Mouse (Mus musculus) left cerebral cortex, adult 2 months (tissue): ENCODE measurements around the gene Apol7e. TPM values are rescaled to one million over a fixed set of nuclear protein-coding genes. Genes with fewer than 3 reads are reported as not detected.
"Not testable (repeated sequence)": the region's sequence is repeated elsewhere in the genome, so short reads cannot be mapped to it uniquely, and the experiment has no call there.

ENCODE experiments used
- DNase-seq, 2 experiments: peaks; one replicate each; pipeline ENCODE4 v3.0.0; 2021 to 2022; ENCODE audit warnings: low spot score in 2 of 2, mixed read lengths in 1 of 2; ENCODE audit errors: extremely low spot score in 1 of 2
- H3K27ac ChIP-seq: fragments of 200-600 bp; 2 replicates; pipeline ENCODE4 v1.8.1; 2022
- H3K4me3 ChIP-seq: fragments of 200-600 bp; 2 replicates; pipeline ENCODE4 v1.8.1; 2022
- CTCF ChIP-seq: fragments of 200-600 bp; IDR thresholded peaks from 2 replicates; pipeline ENCODE4 v1.8.1; 2022; ENCODE audit warnings: antibody characterized with exemption, mild to moderate bottlenecking, moderate library complexity
- intact Hi-C: fragments of 180-260 bp; cut with DNase I; formaldehyde crosslinking; loops from one replicate; pipeline ENCODE4 v1.15.1; 2025
- total RNA-seq, 2 experiments: library from RNA; stranded (reverse); gene quantifications; 2 replicates each; pipeline ENCODE4 v1.2.3; 2021

Apol7e gene
- total RNA-seq, 2 experiments from 2014 or later: 0.14 TPM; not detected in 1

GRCm38 (mm10) chr15:77727139-77727538, 28.5 kb downstream of the Apol7e start:
- H3K27ac ChIP-seq, intact Hi-C loops, DNase-seq, H3K4me3 ChIP-seq: not testable (repeated sequence)
- TF ChIP-seq CTCF: peak; percentile 40

- H3K27ac ChIP-seq, H3K4me3 ChIP-seq, DNase-seq, intact Hi-C loops: not testable (repeated sequence)
These were observed 29.1 kb downstream of the Apol7e start for GRCm38 (mm10) chr15:77727745-77728144.

GRCm38 (mm10) chr15:77728739-77729138, 30.1 kb downstream of the Apol7e start, which contains the start of gene Apol9b:
Apol9b (plus strand) TSS chr15:77729039.
- H3K27ac ChIP-seq, H3K4me3 ChIP-seq, intact Hi-C loops, DNase-seq: not testable (repeated sequence)

GRCm38 (mm10) chr15:77731605-77732004, 32.9 kb downstream of the Apol7e start:
- Histone ChIP-seq H3K4me3 (no peak overlapping the region), H3K27ac (no peak overlapping the region)
- TF ChIP-seq CTCF: no peak
- intact Hi-C loops: loop anchor here (5.0 kb wide), 1 partner anchor 324 kb away; no protein-coding TSS in a partner anchor
- no peak for DNase-seq

DNA sequence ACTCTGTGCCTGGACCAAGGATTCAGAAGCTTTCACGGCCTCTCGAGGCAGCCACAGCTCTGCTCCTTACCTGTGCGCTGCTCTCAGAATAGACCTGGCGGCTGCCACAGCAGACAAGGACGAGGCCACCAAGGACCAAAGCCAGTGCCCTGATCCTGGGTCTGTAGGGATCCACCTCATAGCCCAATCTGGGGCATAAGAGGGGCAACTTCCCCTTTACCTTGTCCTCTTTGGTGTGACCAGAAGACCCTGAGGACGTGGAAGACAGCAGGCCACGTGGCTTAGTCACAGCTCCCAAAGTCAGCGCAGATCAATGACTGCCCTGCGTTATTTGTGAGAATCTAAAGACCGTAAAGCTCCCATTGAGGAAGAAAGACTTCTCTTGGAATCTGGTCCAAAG, 34.2 kb downstream of the Apol7e start:
- intact Hi-C loops: loop anchor here (5.0 kb wide), 1 partner anchor 326 kb away; no protein-coding TSS in a partner anchor
- not testable (repeated sequence) for H3K27ac ChIP-seq, H3K4me3 ChIP-seq, DNase-seq

GRCm38 (mm10) chr15:77733380-77733779, 34.7 kb downstream of the Apol7e start:
- intact Hi-C loops: loop anchor here (5.0 kb wide), 1 partner anchor 326 kb away; no protein-coding TSS in a partner anchor
- not testable (repeated sequence) for DNase-seq, H3K27ac ChIP-seq, H3K4me3 ChIP-seq

- not testable (repeated sequence) for H3K27ac ChIP-seq, DNase-seq, H3K4me3 ChIP-seq
- intact Hi-C loops: loop anchor here (5.0 kb wide), 1 partner anchor 327 kb away; no protein-coding TSS in a partner anchor
These were observed 35.2 kb downstream of the Apol7e start for GRCm38 (mm10) chr15:77733903-77734302.

DNA sequence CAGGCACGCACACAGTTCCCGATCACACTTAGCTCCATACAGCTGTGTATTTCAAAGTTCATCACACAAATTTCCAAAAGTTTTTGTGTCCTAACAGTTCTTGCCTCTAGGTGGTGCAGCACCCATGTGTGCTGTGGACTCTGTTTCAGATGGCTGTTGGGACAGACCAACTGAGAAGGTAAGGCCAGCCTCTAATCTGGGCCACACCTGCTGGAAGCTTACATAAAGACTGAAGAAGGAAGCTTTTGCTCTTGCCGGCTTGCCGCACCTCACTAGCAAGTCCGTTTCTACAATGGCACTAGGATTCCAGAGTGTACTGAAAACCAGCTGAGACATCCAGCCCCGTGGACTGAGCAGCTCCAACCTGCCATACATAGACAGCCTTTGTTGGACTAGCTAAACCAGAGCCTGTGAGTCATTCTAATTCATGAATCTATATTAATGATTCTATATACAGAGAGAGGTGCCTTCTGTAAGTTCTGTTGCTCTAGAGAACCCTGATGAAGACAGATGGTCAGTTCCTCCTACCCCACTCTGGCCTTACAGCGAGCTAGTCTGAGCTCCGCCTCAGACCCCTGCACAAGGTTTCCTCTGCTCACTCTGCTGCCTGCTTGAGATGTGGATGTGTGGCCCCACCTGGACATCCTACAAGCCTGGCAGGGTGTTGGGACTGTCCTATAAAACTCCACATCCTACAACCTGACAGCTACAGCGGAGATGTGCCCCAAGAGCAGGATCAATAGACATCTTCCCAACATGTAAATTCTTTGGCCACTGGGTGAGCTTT, 42.0 kb downstream of the Apol7e start:
- intact Hi-C loops: no loop called here
- no peak for DNase-seq
- peak; percentile 46 for TF ChIP-seq CTCF
- Histone ChIP-seq H3K4me3 (no peak overlapping the region), H3K27ac (no peak overlapping the region)

DNA sequence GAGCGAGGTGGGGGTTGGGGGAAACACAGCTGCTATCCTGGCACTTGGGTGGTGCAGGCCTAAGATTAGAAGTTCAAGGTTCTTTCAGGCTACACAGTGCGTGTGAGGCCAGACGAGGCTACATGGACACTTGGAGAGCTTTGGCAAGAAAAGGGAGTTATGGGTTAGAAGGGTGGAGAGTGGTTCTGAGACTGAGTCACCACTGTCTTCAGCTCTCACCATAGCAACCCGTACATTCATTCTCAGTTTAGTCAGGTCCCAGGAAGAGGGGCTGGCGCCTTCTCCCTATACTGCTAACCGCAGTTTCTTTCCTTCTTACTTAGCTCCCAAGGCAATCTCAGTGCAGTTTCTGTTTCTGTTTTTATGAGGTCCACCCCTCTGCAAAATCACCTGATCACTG, 42.9 kb downstream of the Apol7e start:
- intact Hi-C loops, DNase-seq, H3K27ac ChIP-seq, H3K4me3 ChIP-seq: not testable (repeated sequence)

- DNase-seq: no peak
- H3K27ac ChIP-seq: no peak overlapping the region
- H3K4me3 ChIP-seq: no peak overlapping the region
- TF ChIP-seq CTCF: no peak
- intact Hi-C loops: no loop called here
These were observed 46.0 kb downstream of the Apol7e start for GRCm38 (mm10) chr15:77744632-77745031.

- Histone ChIP-seq H3K27ac (no peak overlapping the region), H3K4me3 (no peak overlapping the region)
- no peak for DNase-seq
- no peak for TF ChIP-seq CTCF
- intact Hi-C loops: no loop called here
These were observed 46.4 kb downstream of the Apol7e start for GRCm38 (mm10) chr15:77745081-77745480.

- H3K27ac ChIP-seq: no peak overlapping the region
- no peak for TF ChIP-seq CTCF
- H3K4me3 ChIP-seq: no peak overlapping the region
- intact Hi-C loops: no loop called here
- DNase-seq: no peak
These were observed 47.7 kb downstream of the Apol7e start for GRCm38 (mm10) chr15:77746326-77746725.

GRCm38 (mm10) chr15:77748414-77748813, 49.8 kb downstream of the Apol7e start:
- no peak for TF ChIP-seq CTCF
- H3K27ac ChIP-seq: no peak overlapping the region
- H3K4me3 ChIP-seq: no peak overlapping the region
- no peak for DNase-seq
- intact Hi-C loops: no loop called here
